Mouse (Mus musculus): Measurements from ENCODE around the gene Arhgap25. TPM values are rescaled to one million over a fixed set of nuclear protein-coding genes. Genes with fewer than 3 reads are reported as not detected.

Gene Arhgap25
- polyA plus RNA-seq, 1 experiment from 2014 or later, result 7.5 TPM

GRCm38 (mm10) chr6:87517753-87518409 lies 15.2 kb downstream of the Arhgap25 start:
- Histone ChIP-seq H3K36me3 (ENCODE audit: control insufficient read depth, insufficient read depth) (no peaks in the 10 kb centered on the region), H3K4me2 (ENCODE audit: low read depth, low read length) (no peak overlapping the region), H3K27ac (ENCODE audit: low read length) (no peak overlapping the region), H3K4me3 (ENCODE audit: low read length) (no peak overlapping the region), H3K9me3 (replicated peaks; ENCODE audit: control insufficient read depth, low read length) (no peaks in the 10 kb centered on the region), H3K9ac (ENCODE audit: low read length) (no peak overlapping the region), H3K27me3 (ENCODE audit: control insufficient read depth, insufficient read depth, low read length) (peaks cover 16% of the 10 kb centered on the region), H3K4me1 (ENCODE audit: control insufficient read depth, insufficient read depth, low read length) (no peaks in the 10 kb centered on the region)
- ATAC-seq (replicated peaks; ENCODE audit: extremely low read depth, insufficient read depth, low FRiP score), result no peak
- WGBS, result 68% methylated on average over 4 of the region's 4 CpGs

GRCm38 (mm10) chr6:87514321-87514720 lies 18.7 kb downstream of the Arhgap25 start:
- no peak overlapping the region for H3K4me2 ChIP-seq (ENCODE audit: low read depth, low read length)
- H3K4me1 ChIP-seq (ENCODE audit: control insufficient read depth, insufficient read depth, low read length), result no peaks in the 10 kb centered on the region
- no peaks in the 10 kb centered on the region for H3K9me3 ChIP-seq (replicated peaks; ENCODE audit: control insufficient read depth, low read length)
- H3K27ac ChIP-seq (ENCODE audit: low read length), result no peak overlapping the region
- WGBS, result 75% methylated on average over 4 of the region's 4 CpGs
- no peak overlapping the region for H3K9ac ChIP-seq (ENCODE audit: low read length)
- peaks cover 12% of the 10 kb centered on the region for H3K27me3 ChIP-seq (ENCODE audit: control insufficient read depth, insufficient read depth, low read length)
- H3K4me3 ChIP-seq (ENCODE audit: low read length), result no peak overlapping the region
- no peak for ATAC-seq (replicated peaks; ENCODE audit: extremely low read depth, insufficient read depth, low FRiP score)
- H3K36me3 ChIP-seq (ENCODE audit: control insufficient read depth, insufficient read depth), result no peaks in the 10 kb centered on the region

- Histone ChIP-seq H3K4me3 (ENCODE audit: low read length) (no peak overlapping the region), H3K4me1 (ENCODE audit: control insufficient read depth, insufficient read depth, low read length) (no peaks in the 10 kb centered on the region), H3K36me3 (ENCODE audit: control insufficient read depth, insufficient read depth) (no peaks in the 10 kb centered on the region), H3K27me3 (ENCODE audit: control insufficient read depth, insufficient read depth, low read length) (peaks cover 12% of the 10 kb centered on the region), H3K27ac (ENCODE audit: low read length) (no peak overlapping the region), H3K4me2 (ENCODE audit: low read depth, low read length) (no peak overlapping the region), H3K9me3 (replicated peaks; ENCODE audit: control insufficient read depth, low read length) (no peaks in the 10 kb centered on the region), H3K9ac (ENCODE audit: low read length) (no peak overlapping the region)
- WGBS, result 70% methylated on average over 12 of the region's 12 CpGs
- no peak for ATAC-seq (replicated peaks; ENCODE audit: extremely low read depth, insufficient read depth, low FRiP score)
These were observed 19.9 kb downstream of the Arhgap25 start for GRCm38 (mm10) chr6:87513046-87513767.

- no peak overlapping the region for H3K4me3 ChIP-seq (ENCODE audit: low read length)
- 47% methylated on average over 4 of the region's 4 CpGs for WGBS
- no peak for ATAC-seq (replicated peaks; ENCODE audit: extremely low read depth, insufficient read depth, low FRiP score)
- H3K9me3 ChIP-seq (replicated peaks; ENCODE audit: control insufficient read depth, low read length), result peaks cover 2% of the 10 kb centered on the region; the same call in 1 of the 2 replicates
- no peak overlapping the region for H3K4me2 ChIP-seq (ENCODE audit: low read depth, low read length)
- peaks cover 9% of the 10 kb centered on the region for H3K27me3 ChIP-seq (ENCODE audit: control insufficient read depth, insufficient read depth, low read length)
- H3K9ac ChIP-seq (ENCODE audit: low read length), result no peak overlapping the region
- no peaks in the 10 kb centered on the region for H3K36me3 ChIP-seq (ENCODE audit: control insufficient read depth, insufficient read depth)
- H3K4me1 ChIP-seq (ENCODE audit: control insufficient read depth, insufficient read depth, low read length), result no peaks in the 10 kb centered on the region
- H3K27ac ChIP-seq (ENCODE audit: low read length), result no peak overlapping the region
These were observed 22.1 kb downstream of the Arhgap25 start for GRCm38 (mm10) chr6:87510999-87511398.

GRCm38 (mm10) chr6:87509806-87510205 lies 23.3 kb downstream of the Arhgap25 start:
- no peaks in the 10 kb centered on the region for H3K36me3 ChIP-seq (ENCODE audit: control insufficient read depth, insufficient read depth)
- H3K27ac ChIP-seq (ENCODE audit: low read length), result no peak overlapping the region
- no peak overlapping the region for H3K9ac ChIP-seq (ENCODE audit: low read length)
- peaks cover 9% of the 10 kb centered on the region for H3K27me3 ChIP-seq (ENCODE audit: control insufficient read depth, insufficient read depth, low read length)
- H3K9me3 ChIP-seq (replicated peaks; ENCODE audit: control insufficient read depth, low read length), result peaks cover 4% of the 10 kb centered on the region; the same call in 1 of the 2 replicates
- H3K4me1 ChIP-seq (ENCODE audit: control insufficient read depth, insufficient read depth, low read length), result no peaks in the 10 kb centered on the region
- no peak for ATAC-seq (replicated peaks; ENCODE audit: extremely low read depth, insufficient read depth, low FRiP score)
- WGBS, result 93% methylated on average over 2 of the region's 2 CpGs
- H3K4me3 ChIP-seq (ENCODE audit: low read length), result no peak overlapping the region
- no peak overlapping the region for H3K4me2 ChIP-seq (ENCODE audit: low read depth, low read length)

- no peak overlapping the region for H3K27ac ChIP-seq (ENCODE audit: low read length)
- H3K9ac ChIP-seq (ENCODE audit: low read length), result no peak overlapping the region
- H3K4me1 ChIP-seq (ENCODE audit: control insufficient read depth, insufficient read depth, low read length), result no peaks in the 10 kb centered on the region
- no peaks in the 10 kb centered on the region for H3K27me3 ChIP-seq (ENCODE audit: control insufficient read depth, insufficient read depth, low read length)
- no peak for ATAC-seq (replicated peaks; ENCODE audit: extremely low read depth, insufficient read depth, low FRiP score)
- H3K36me3 ChIP-seq (ENCODE audit: control insufficient read depth, insufficient read depth), result no peaks in the 10 kb centered on the region
- H3K9me3 ChIP-seq (replicated peaks; ENCODE audit: control insufficient read depth, low read length), result peaks cover 4% of the 10 kb centered on the region; the same call in 1 of the 2 replicates
- 74% methylated on average over 7 of the region's 7 CpGs for WGBS
- no peak overlapping the region for H3K4me2 ChIP-seq (ENCODE audit: low read depth, low read length)
- no peak overlapping the region for H3K4me3 ChIP-seq (ENCODE audit: low read length)
These were observed 28.2 kb downstream of the Arhgap25 start for GRCm38 (mm10) chr6:87504875-87505274.

- no peaks in the 10 kb centered on the region for H3K27me3 ChIP-seq (ENCODE audit: control insufficient read depth, insufficient read depth, low read length)
- no peak overlapping the region for H3K4me3 ChIP-seq (ENCODE audit: low read length)
- no peak overlapping the region for H3K27ac ChIP-seq (ENCODE audit: low read length)
- H3K4me2 ChIP-seq (ENCODE audit: low read depth, low read length), result no peak overlapping the region
- no peak overlapping the region for H3K9ac ChIP-seq (ENCODE audit: low read length)
- H3K36me3 ChIP-seq (ENCODE audit: control insufficient read depth, insufficient read depth), result no peaks in the 10 kb centered on the region
- no peaks in the 10 kb centered on the region for H3K4me1 ChIP-seq (ENCODE audit: control insufficient read depth, insufficient read depth, low read length)
- 47% methylated on average over 5 of the region's 5 CpGs for WGBS
- no peak for ATAC-seq (replicated peaks; ENCODE audit: extremely low read depth, insufficient read depth, low FRiP score)
- H3K9me3 ChIP-seq (replicated peaks; ENCODE audit: control insufficient read depth, low read length), result peaks cover 4% of the 10 kb centered on the region; the same call in 1 of the 2 replicates
These were observed 29.1 kb downstream of the Arhgap25 start for GRCm38 (mm10) chr6:87503976-87504375.

- no peaks in the 10 kb centered on the region for H3K4me1 ChIP-seq (ENCODE audit: control insufficient read depth, insufficient read depth, low read length)
- no peaks in the 10 kb centered on the region for H3K27me3 ChIP-seq (ENCODE audit: control insufficient read depth, insufficient read depth, low read length)
- H3K9me3 ChIP-seq (replicated peaks; ENCODE audit: control insufficient read depth, low read length), result peaks cover 4% of the 10 kb centered on the region; the same call in 1 of the 2 replicates
- H3K36me3 ChIP-seq (ENCODE audit: control insufficient read depth, insufficient read depth), result no peaks in the 10 kb centered on the region
- no peak overlapping the region for H3K9ac ChIP-seq (ENCODE audit: low read length)
- no peak overlapping the region for H3K4me3 ChIP-seq (ENCODE audit: low read length)
- no peak overlapping the region for H3K27ac ChIP-seq (ENCODE audit: low read length)
- ATAC-seq (replicated peaks; ENCODE audit: extremely low read depth, insufficient read depth, low FRiP score), result no peak
- H3K4me2 ChIP-seq (ENCODE audit: low read depth, low read length), result no peak overlapping the region
- WGBS, result 94% methylated on average over 1 of the region's 1 CpGs
These were observed 29.5 kb downstream of the Arhgap25 start for GRCm38 (mm10) chr6:87503536-87503935.

- H3K36me3 ChIP-seq (ENCODE audit: control insufficient read depth, insufficient read depth), result no peaks in the 10 kb centered on the region
- H3K9ac ChIP-seq (ENCODE audit: low read length), result no peak overlapping the region
- no peaks in the 10 kb centered on the region for H3K4me1 ChIP-seq (ENCODE audit: control insufficient read depth, insufficient read depth, low read length)
- no peak overlapping the region for H3K27ac ChIP-seq (ENCODE audit: low read length)
- no peak overlapping the region for H3K4me3 ChIP-seq (ENCODE audit: low read length)
- no peaks in the 10 kb centered on the region for H3K27me3 ChIP-seq (ENCODE audit: control insufficient read depth, insufficient read depth, low read length)
- H3K9me3 ChIP-seq (replicated peaks; ENCODE audit: control insufficient read depth, low read length), result peaks cover 4% of the 10 kb centered on the region; the same call in 1 of the 2 replicates
- whole genome bisulfite sequencing, result 50% methylated on average over 10 of the region's 10 CpGs
- no peak; the same call in 1 of the 2 replicates for ATAC-seq (replicated peaks; ENCODE audit: extremely low read depth, insufficient read depth, low FRiP score)
- H3K4me2 ChIP-seq (ENCODE audit: low read depth, low read length), result no peak overlapping the region
These were observed 30.2 kb downstream of the Arhgap25 start for GRCm38 (mm10) chr6:87502831-87503286.
